Mouse (Mus musculus) cerebellum, adult 2 months (tissue): ENCODE measurements at regions not wholly inside any gene's neighbourhood (a gene's known extent, or its start where the extent isn't known, plus 50 kb on each side); places are given as distances from the start of the nearest gene placed in this dataset.

Source experiments
- CTCF ChIP-seq: fragments of 200-500 bp; IDR thresholded peaks from 2 replicates; pipeline ENCODE4 v1.5.1; 2011; ENCODE audit warnings: low read depth, mild to moderate bottlenecking, control low read depth, low read length, moderate library complexity, borderline replicate concordance; ENCODE audit not compliant: insufficient read depth
- POLR2A ChIP-seq: fragments of 200-500 bp; IDR thresholded peaks from 2 replicates; pipeline ENCODE4 v1.6.1; 2011; ENCODE audit warnings: low read length, control low read depth, borderline replicate concordance; ENCODE audit not compliant: insufficient read depth

- TF ChIP-seq CTCF (no peak), POLR2A (no peak)
Measured at GRCm38 (mm10) chr12:79949101-79949824, 163.6 kb downstream of the Zfp36l1 start.
